Mouse (Mus musculus) neural tube, embryonic 12.5 days (tissue): Measurements from ENCODE around the gene Hist2h2ab. TPM values are rescaled to one million over a fixed set of nuclear protein-coding genes. Genes with fewer than 3 reads are reported as not detected.
"Not testable (repeated sequence)": the region's sequence is repeated elsewhere in the genome, so short reads cannot be mapped to it uniquely, and the experiment has no call there.

Experiments
- ATAC-seq: fragments of 200-750 bp; cut with Nextera tagmentation; 2 replicates; pipeline ENCODE4 v1.8.0; 2017; ENCODE audit warnings: low read depth, mild to moderate bottlenecking, moderate TSS enrichment, moderate library complexity; ENCODE audit not compliant: low FRiP score
- H3K27ac ChIP-seq: fragments of 300-500 bp; sonication (generic); 2 replicates; pipeline ENCODE4 v1.5.1; 2016
- H3K27me3 ChIP-seq: fragments of 300-500 bp; sonication (generic); replicated peaks from 2 replicates; pipeline ENCODE4 v1.6.1; 2016; ENCODE audit warnings: mild to moderate bottlenecking
- H3K36me3 ChIP-seq: fragments of 300-500 bp; sonication (generic); 2 replicates; pipeline ENCODE4 v1.6.1; 2016; ENCODE audit warnings: mild to moderate bottlenecking
- H3K4me1 ChIP-seq: fragments of 300-500 bp; sonication (generic); 2 replicates; pipeline ENCODE4 v1.6.1; 2016
- H3K4me2 ChIP-seq: fragments of 300-500 bp; sonication (generic); replicated peaks from 2 replicates; pipeline ENCODE4 v1.6.1; 2016; ENCODE audit warnings: mild to moderate bottlenecking
- H3K4me3 ChIP-seq: fragments of 300-500 bp; sonication (generic); 2 replicates; pipeline ENCODE4 v1.5.1; 2016
- H3K9ac ChIP-seq: fragments of 300-500 bp; sonication (generic); 2 replicates; pipeline ENCODE4 v1.6.1; 2016; ENCODE audit warnings: mild to moderate bottlenecking
- H3K9me3 ChIP-seq: fragments of 300-500 bp; sonication (generic); 2 replicates; pipeline ENCODE4 v1.6.1; 2016; ENCODE audit warnings: mild to moderate bottlenecking
- WGBS: fragments of 180-500 bp; shearing (Covaris S2); methylation state at CpG from one replicate; pipeline ENCODE4 v1.1.7; 2016; 5-methylcytosine and 5-hydroxymethylcytosine counted together
- microRNA-seq: library from miRNA; unstranded; fragments of <30 nt; microRNA quantifications from one replicate; pipeline ENCODE4, GENCODE M21; 2017
- polyA plus RNA-seq: library from polyadenylated mRNA; unstranded; fragments of >200 nt; fragmentation: Nextera tagmentation; extraction: Ambion mirVana; gene quantifications from 2 replicates; pipeline ENCODE4 v1.2.1, GENCODE M21; 2016

The Hist2h2ab gene
- polyA plus RNA-seq, 1 experiment from 2014 or later: 1.7 TPM

DNA sequence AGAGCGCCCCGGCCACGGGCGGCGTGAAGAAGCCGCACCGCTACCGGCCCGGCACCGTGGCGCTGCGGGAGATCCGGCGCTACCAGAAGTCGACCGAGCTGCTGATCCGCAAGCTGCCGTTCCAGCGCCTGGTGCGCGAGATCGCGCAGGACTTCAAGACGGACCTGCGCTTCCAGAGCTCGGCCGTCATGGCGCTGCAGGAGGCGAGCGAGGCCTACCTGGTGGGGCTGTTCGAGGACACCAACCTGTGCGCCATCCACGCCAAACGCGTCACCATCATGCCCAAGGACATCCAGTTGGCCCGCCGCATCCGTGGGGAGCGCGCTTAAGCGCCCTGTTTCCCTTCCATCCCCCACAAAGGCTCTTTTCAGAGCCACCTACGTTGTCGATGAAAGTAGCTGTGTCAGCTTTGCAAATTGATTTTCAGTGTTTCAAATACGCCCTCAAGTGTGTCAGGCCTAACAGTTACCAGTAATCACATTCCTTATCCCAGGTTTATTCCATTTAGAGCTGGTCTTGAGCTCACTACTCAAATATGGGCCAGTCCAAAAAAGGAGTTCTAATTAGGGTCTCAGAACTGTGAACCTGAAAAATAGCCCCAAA lies 49.2 kb downstream of the Hist2h2ab start:
- not testable (repeated sequence) for H3K36me3 ChIP-seq, H3K27me3 ChIP-seq, H3K9me3 ChIP-seq
- Histone ChIP-seq H3K4me1 (peaks cover 16% of the 10 kb centered on the region), H3K9ac (peak overlapping the region; percentile 68), H3K4me3 (peak overlapping the region; percentile 37), H3K27ac (peak overlapping the region; percentile 87), H3K4me2 (peak overlapping the region; percentile 74)
- WGBS: 2% methylated on average over 15 of the region's 44 CpGs
- peak; percentile 56 for ATAC-seq

Small RNAs within 50 kb of the gene (microRNA-seq; reads per million reads assigned to microRNA genes)
- gene Gm44492 (not detected), gene Gm47311 (not detected), gene Gm47313 (not detected)

Other genes with a start within 250 kb of the Hist2h2ab start
- gene Plekho1, start 223.9 kb upstream of the Hist2h2ab start, polyA plus RNA-seq: 90.0 and 91.9 TPM in 2 replicates
- gene Vps45, start 161.4 kb upstream of the Hist2h2ab start, polyA plus RNA-seq: 48.3 TPM in 2 replicates
- 11.6 and 16.2 TPM in 2 replicates for gene Otud7b, start 115.3 kb upstream of the Hist2h2ab start, polyA plus RNA-seq
- gene Mtmr11, start 57.9 kb upstream of the Hist2h2ab start, polyA plus RNA-seq: 9.8 and 14.1 TPM in 2 replicates
- gene Sf3b4, start 47.5 kb upstream of the Hist2h2ab start, polyA plus RNA-seq: 165 and 183 TPM in 2 replicates
- 44.4 and 44.8 TPM in 2 replicates for gene Sv2a, start 38.7 kb upstream of the Hist2h2ab start, polyA plus RNA-seq
- gene Bola1, start 156 bp upstream of the Hist2h2ab start, polyA plus RNA-seq: 60.8 and 69.5 TPM in 2 replicates
- 5.7 and 9.5 TPM in 2 replicates for gene Hist2h2ac, start 1.0 kb downstream of the Hist2h2ab start, polyA plus RNA-seq
- gene Hist2h2be, start 1.3 kb downstream of the Hist2h2ab start, polyA plus RNA-seq: 5.6 and 5.7 TPM in 2 replicates
- gene Hist2h3c2, start 19.3 kb downstream of the Hist2h2ab start, polyA plus RNA-seq: 5.0 and 8.2 TPM in 2 replicates
- gene Hist2h2aa2, start 20.4 kb downstream of the Hist2h2ab start, polyA plus RNA-seq: 54.5 and 73.7 TPM in 2 replicates
- gene Hist2h2aa1, start 25.6 kb downstream of the Hist2h2ab start, polyA plus RNA-seq: 19.2 and 21.1 TPM in 2 replicates
- 0.50 and 1.1 TPM in 2 replicates for gene Hist2h3c1, start 26.8 kb downstream of the Hist2h2ab start, polyA plus RNA-seq
- gene Hist2h4, start 43.4 kb downstream of the Hist2h2ab start, polyA plus RNA-seq: 8.5 and 13.5 TPM in 2 replicates
- 41.2 and 58.9 TPM in 2 replicates for gene Hist2h3b, start 48.8 kb downstream of the Hist2h2ab start, polyA plus RNA-seq
- gene Hist2h2bb, start 49.9 kb downstream of the Hist2h2ab start, polyA plus RNA-seq: 9.1 and 16.6 TPM in 2 replicates
- 1.4 and 1.5 TPM in 2 replicates for gene Fcgr1, start 74.1 kb downstream of the Hist2h2ab start, polyA plus RNA-seq
- gene BC107364, start 232.4 kb downstream of the Hist2h2ab start, polyA plus RNA-seq: not detected in 2 replicates